ENCODE assay signal across 8 mouse cellular contexts in the genomic region with DNA sequence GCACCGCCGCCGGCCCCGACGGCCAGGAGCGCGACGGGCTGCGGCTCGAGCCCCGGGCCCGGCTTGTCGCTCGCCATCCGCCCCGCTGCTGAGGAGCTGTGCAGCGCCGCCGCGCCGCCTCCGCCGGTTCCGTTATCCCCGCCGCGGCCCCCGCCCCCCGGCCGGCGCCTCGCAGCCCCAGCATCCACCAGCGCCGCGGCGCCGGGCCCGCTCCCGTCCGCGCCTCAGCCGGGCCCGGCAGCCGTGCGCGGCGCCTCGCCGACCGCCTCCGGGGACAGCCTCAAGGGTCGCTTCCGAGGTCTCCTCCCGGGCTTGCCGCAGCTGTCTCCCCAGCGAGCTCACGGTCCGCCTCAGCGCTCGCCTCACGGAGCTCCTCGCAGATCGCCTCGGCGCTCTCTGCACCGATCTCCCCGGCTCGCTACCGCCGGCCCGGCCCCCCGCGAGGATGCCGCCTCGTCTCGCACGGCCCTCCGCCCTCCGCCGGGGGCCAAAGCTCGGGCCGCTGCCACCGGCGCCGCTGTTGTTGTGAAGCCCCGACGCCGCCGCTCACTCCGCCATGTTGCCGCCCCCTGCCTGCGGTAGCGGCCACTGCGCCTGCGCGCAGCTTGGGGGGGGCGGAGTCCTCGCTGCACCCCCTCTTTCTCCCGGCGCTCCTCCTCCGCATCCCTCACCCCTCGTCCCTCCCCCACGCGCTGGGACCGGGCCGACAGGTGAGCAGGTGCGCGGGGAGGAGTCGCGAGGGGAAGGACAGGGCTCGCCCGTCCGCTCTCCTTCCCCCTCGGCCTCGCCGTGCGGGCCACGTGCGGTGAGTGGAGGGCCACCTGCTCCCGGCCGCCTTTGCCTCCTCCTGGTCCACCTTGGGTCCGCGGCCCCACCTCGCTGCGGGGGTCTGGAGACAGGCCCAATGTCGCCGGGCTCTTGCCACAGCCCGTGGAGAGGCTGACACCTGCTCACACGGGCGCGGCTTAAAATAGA. TPM values are rescaled to one million over a fixed set of nuclear protein-coding genes. Genes with fewer than 3 reads are reported as not detected.
DNase-seq lines count a peak whose midpoint lies in the region; ATAC-seq and TF ChIP-seq lines count a peak whose summit lies in the region.

Gene Nbea (minus strand): TSS at position 543 of the 975 bp plus-strand sequence.

- DNase-seq in R1 (ENCODE audit: low read depth, low spot score): peak; percentile 67
- DNase-seq in cerebellum, postnatal 10 days: peak; percentile 98
- DNase-seq in frontal cortex, postnatal 14 days (ENCODE audit: low spot score in 2 of 2): peak; percentile 76 to 87
- DNase-seq in hindbrain, embryonic 11.5 days (ENCODE audit: low spot score): peak; percentile 89
- DNase-seq in layer of hippocampus, adult 9-11 months: peak; percentile 89
- peak; percentile 88 for DNase-seq in lung, embryonic 14.5 days
- peak; percentile 86 for DNase-seq in retina, embryonic 14.5 days (ENCODE audit: low spot score)
- peak; percentile 62 for DNase-seq in urinary bladder, adult 2 months (ENCODE audit: low spot score)

- peak within 1 kb of the TSS; percentile 97 for H3K27ac ChIP-seq in hindbrain, embryonic 11.5 days (ENCODE audit: low read depth, low read length)
- peak within 1 kb of the TSS; percentile 67; the same call in 1 of the 2 replicates for H3K27ac ChIP-seq in lung, embryonic 14.5 days (ENCODE audit: low read depth)

- peak; percentile 55 for TF ChIP-seq CTCF in lung, embryonic 14.5 days (IDR thresholded peaks at IDR 0.05; ENCODE audit: low read depth)

- peak within 1 kb of the TSS; percentile 92 for H3K4me2 ChIP-seq in hindbrain, embryonic 11.5 days (replicated peaks; ENCODE audit: low read depth, low read length)
- H3K4me2 ChIP-seq in lung, embryonic 14.5 days: peak within 1 kb of the TSS; percentile 78

- no peaks in the 10 kb centered on the region for H3K36me3 ChIP-seq in hindbrain, embryonic 11.5 days (ENCODE audit: control insufficient read depth, insufficient read depth, low read length)
- H3K36me3 ChIP-seq in lung, embryonic 14.5 days (ENCODE audit: insufficient read depth): no peaks in the 10 kb centered on the region

- H3K9me3 ChIP-seq in hindbrain, embryonic 11.5 days (ENCODE audit: control insufficient read depth, low read length): no peaks in the 10 kb centered on the region
- H3K9me3 ChIP-seq in lung, embryonic 14.5 days (ENCODE audit: low read depth, low read length): no peaks in the 10 kb centered on the region

- peak within 1 kb of the TSS; percentile 85 for H3K4me3 ChIP-seq in hindbrain, embryonic 11.5 days (ENCODE audit: low read depth, low read length)
- peak within 1 kb of the TSS; percentile 83 for H3K4me3 ChIP-seq in lung, embryonic 14.5 days (ENCODE audit: low read depth, low read length)

- ATAC-seq in hindbrain, embryonic 11.5 days (ENCODE audit: low FRiP score): peak; percentile 85
- ATAC-seq in lung, embryonic 14.5 days (ENCODE audit: insufficient read depth): peak; percentile 85

- no peaks in the 10 kb centered on the region for H3K4me1 ChIP-seq in hindbrain, embryonic 11.5 days (replicated peaks; ENCODE audit: control insufficient read depth, insufficient read depth, low read length)
- peaks cover 7% of the 10 kb centered on the region; the same call in 1 of the 2 replicates for H3K4me1 ChIP-seq in lung, embryonic 14.5 days (ENCODE audit: insufficient read depth)

- peak within 1 kb of the TSS; percentile 96 for H3K9ac ChIP-seq in hindbrain, embryonic 11.5 days (ENCODE audit: low read depth, low read length)
- peak within 1 kb of the TSS; percentile 79 for H3K9ac ChIP-seq in lung, embryonic 14.5 days

- WGBS in hindbrain, embryonic 11.5 days: under 1% methylated on average over 85 of the region's 131 CpGs
- WGBS in lung, embryonic 14.5 days: under 1% methylated on average over 107 of the region's 131 CpGs

- no peaks in the 10 kb centered on the region for H3K27me3 ChIP-seq in hindbrain, embryonic 11.5 days (ENCODE audit: control insufficient read depth, insufficient read depth, low read length)
- H3K27me3 ChIP-seq in lung, embryonic 14.5 days (ENCODE audit: insufficient read depth, low read length): 0 out of 2 replicates have a peak, but pooled peaks cover 3% of the 10 kb centered on the region

RNA-seq across cellular contexts. Expression of gene Nbea, which starts in this region (rescaled TPM):
- polyA plus RNA-seq in hindbrain, embryonic 11.5 days (2014; fragmentation: Nextera tagmentation; extraction: Ambion mirVana): 25.9 and 34.1 TPM in 2 replicates
- 10.2 and 10.7 TPM in 2 replicates for polyA plus RNA-seq in lung, embryonic 14.5 days (2014; fragmentation: Nextera tagmentation; extraction: Ambion mirVana)
- polyA plus RNA-seq in urinary bladder, adult 2 months (2012; rRNA removed): 17.5 and 19.2 TPM in 2 replicates

Comparison
In these comparisons a context has a peak if more than half of its experiments do, and no peak if none do; other contexts are left out.
1. Peak in every context shown above with its lines: DNase-seq, ATAC-seq, H3K4me3 ChIP-seq and H3K27ac ChIP-seq.